Mouse (Mus musculus): Measurements from ENCODE around the gene Kif26b. TPM values are rescaled to one million over a fixed set of nuclear protein-coding genes. Genes with fewer than 3 reads are reported as not detected.

Gene Kif26b
- polyA plus RNA-seq, 1 experiment from 2014 or later, result 0.07 TPM

- DNase-seq (ENCODE audit: low spot score), result peak; percentile 68
These were observed 1.6 kb downstream of the Kif26b start for GRCm38 (mm10) chr1:178530301-178531078.

- no peak for DNase-seq (ENCODE audit: low spot score)
These were observed 11.3 kb downstream of the Kif26b start for GRCm38 (mm10) chr1:178540247-178540646.

GRCm38 (mm10) chr1:178542415-178542814, 13.5 kb downstream of the Kif26b start:
- DNase-seq (ENCODE audit: low spot score), result no peak

DNA sequence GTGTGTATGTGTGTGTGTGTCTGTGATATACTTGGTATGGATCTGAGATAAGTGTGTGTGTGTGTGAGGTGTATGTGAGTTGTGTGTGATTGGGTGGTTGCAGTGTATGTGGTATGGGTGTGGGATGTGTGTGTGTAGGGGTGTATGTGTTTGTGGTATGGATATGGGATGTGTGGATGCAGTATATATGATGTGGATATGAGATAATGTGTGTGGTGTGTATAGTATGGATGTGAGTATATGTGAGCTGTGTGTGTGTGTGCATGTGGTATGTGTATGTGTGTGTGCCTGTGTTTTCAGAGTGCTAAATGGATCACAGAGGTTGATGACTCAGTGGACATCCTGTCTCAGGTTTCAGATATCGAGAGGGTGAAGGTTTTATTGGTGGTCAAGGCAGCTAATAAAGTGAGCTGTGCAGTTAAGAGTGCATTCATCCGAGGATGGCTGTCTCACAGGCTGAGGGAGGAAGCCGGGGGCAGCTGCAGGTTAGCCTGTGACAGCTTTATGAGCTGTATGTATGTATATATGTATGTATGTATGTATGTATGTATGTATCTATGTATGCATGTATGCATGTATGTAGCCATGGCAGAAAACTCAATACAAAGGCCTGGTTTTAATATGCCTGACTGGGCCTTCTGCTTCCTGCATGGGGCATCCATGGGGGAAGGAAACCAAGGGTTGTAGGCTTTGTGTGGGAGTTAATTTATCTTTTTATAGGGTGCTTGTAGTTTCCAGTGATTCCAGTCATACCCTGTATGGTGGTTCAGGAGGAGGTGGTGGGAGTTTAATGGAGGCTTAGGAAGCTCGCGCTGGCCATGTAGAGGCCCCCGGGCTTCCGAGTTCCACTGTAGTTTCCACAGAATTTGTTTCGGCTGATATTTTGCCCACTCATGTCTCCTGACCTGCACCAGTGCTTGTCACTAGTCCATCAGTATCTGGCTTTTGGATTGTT, 14.3 kb downstream of the Kif26b start:
- no peak for DNase-seq (ENCODE audit: low spot score)

- peak; percentile 27 for DNase-seq (ENCODE audit: low spot score)
These were observed 15.7 kb downstream of the Kif26b start for GRCm38 (mm10) chr1:178544585-178544984.

DNA sequence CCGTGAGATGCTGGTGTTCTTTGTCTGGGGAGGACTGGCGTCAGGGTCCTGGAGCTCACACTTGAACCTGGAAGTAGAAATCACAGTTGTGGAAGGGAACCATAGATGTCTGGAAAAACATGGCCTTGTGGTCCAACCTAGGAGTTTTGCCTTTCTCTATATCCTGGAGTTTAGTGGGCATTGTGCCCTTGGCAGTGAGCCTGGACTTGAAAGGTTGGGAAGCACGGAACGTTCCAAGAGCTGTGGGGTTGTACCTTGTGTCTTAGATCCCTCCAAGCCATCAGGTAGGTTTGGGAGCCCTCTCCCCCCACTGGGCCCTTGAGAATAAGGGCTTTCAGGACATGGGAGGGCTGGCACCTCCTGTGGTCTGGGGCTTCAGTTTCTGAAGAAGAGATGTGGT, 20.7 kb downstream of the Kif26b start:
- no peak for DNase-seq (ENCODE audit: low spot score)

DNA sequence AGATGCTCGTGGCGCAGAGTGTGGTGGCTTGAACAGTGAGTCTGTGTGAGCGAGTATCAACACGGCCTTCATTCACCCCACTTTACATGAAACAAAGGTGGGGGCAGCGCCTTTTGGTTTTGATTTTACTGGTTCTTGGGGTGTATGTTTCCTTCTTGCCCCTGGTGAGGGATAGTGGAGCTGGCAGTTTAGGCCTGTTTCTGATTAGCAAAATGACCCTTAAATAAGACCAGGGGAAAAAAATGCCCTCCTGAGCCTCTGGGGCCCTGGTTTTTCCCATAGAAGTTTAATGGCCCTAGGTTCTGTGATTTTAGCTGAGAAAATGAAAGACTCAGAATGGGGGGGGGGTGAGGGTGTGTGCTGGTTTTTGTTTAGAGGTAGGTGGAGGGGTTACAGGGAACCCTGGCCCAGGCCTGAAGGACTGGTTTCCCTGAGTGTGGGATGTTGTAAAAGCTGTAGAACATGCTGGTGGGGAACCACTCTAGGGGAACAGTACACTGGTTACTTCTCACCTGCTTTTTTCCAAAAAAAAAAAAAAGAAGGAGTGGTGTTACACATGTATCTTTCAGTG, 21.6 kb downstream of the Kif26b start:
- DNase-seq (ENCODE audit: low spot score), result no peak

DNA sequence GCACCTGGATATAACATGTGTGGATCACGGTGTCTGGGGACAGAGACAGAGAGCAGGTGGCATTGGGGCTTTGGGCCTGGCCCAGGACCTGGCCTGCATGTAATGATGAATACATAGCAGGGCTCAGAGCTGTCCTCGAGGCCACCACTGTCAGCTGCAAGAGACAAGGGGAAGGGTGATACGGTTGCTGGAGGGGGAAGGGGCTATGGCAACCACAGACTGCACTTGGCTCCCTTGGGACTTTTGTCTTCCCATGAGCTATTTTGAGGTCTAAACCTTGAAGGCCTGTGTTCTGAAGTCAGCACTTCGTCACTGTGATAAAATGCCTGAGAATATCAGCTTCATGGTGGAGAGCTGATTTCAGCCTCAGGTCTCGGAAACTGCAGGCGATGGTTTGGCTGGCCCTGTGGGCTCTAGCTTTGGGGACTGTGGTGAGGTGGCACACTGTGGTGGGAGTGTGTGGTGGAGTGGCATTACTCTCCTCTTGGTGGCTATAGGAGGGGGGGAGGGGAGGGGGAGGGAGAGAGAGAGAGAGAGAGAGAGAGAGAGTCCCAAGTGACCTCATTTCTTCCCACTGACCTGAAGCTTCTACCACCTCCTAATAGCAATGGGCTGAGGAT, 23.5 kb downstream of the Kif26b start:
- DNase-seq (ENCODE audit: low spot score), result no peak

DNA sequence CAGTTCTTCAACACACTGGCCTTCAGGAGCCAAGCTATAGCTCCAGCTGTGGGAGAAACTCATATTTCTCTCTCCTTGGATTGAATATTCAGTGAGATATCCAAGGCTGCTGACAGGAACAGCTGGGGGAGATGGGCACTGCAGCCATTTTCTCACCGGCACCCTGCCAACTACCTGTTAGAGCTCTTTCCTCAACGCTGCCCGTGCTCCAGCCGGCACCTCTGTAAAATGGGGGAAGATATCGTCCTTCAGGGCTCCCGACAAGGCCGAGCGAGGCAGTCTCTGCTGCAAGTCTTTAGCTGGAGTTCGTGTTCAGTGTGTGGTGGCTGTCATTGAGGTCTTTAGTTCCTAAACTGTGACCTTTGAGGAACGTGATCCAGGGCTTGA, 24.0 kb downstream of the Kif26b start:
- DNase-seq (ENCODE audit: low spot score), result no peak

DNA sequence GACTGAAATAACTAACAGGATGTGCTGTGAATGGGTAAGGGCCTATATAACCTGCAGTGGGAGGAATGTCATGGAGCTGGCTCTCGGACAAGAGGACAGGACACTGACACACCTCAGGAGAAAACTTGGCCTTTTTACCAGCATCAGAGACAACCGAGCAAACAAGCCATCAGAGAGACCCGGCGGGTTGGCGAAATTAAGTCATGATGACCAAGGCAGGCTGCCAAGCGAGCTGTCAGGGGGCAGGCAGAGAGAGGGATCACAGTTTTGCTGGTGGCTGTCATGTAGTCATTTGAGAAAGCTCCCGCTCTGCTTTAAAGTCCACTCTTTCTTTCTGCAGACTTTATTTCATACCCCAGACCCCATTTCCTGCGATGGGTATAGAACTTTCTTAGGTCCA, 27.3 kb downstream of the Kif26b start:
- DNase-seq (ENCODE audit: low spot score), result no peak

- no peak for DNase-seq (ENCODE audit: low spot score)
These were observed 31.1 kb downstream of the Kif26b start for GRCm38 (mm10) chr1:178560043-178560442.

DNA sequence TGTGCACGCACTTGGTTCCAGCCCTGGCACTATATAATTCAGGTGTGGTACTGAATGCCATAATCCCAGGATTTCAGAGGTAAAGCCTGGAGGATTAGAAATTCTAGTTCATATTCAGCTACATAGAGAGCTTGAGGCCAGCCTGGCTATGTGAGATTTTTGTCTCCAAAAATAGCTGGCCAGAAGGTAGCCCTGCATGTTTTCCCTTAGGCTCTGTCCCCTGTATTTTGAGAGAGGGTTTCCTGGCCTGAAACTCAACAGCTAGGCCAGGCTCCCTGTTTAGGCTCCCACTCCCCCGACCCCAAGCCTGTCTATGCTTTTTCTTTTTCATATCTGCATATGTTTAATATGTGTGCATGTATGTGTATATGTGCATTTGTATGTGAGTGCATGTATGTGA, 34.9 kb downstream of the Kif26b start:
- DNase-seq (ENCODE audit: low spot score), result no peak

- DNase-seq (ENCODE audit: low spot score), result no peak
These were observed 35.9 kb downstream of the Kif26b start for GRCm38 (mm10) chr1:178564800-178565199.

DNA sequence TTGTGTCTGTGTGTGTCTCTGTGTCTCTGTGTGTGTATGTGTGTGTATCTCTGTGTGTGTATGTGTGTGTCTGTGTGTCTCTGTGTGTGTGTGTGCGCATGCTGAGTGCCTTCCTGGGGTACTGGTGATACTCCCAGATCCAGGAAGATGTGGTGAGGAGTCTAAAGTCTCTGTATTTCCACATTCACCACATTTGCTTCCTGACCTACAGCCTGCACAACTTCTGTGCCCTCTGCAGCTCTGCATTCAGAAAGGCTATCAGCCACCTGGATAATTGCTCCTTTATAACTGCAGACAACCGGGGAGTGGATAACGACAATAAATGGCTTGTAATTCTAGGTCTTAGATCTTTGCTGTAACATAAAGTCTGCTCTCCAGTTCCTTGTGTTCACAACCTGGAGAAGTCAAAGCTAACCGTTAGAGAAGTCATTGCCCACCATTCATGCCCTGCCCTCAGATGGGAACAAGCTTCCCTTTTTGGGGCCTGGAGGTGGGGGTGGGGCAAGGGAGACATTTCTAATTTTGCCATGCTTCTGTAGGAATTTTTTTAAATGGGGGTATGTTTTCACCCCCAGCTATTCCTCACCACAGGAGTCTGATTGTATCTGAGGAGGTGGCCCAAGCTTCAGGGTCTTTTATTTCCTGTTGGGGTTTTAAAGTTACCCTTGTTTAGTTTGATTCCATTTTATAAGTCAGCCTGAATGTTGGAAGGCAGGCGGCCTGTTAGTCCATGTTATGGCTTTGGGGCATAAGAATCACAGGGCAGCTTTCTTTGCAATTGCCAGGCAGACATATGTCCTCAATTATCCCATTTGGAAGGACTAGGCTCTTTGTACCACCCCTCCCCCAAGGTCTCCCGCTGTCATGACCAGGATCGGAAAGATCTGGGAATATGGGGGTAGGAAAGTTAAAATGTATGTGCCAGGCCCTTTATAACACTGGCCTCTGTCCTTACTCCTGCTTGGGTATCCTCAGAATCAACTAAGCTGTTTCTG, 39.9 kb downstream of the Kif26b start:
- DNase-seq (ENCODE audit: low spot score), result no peak

DNA sequence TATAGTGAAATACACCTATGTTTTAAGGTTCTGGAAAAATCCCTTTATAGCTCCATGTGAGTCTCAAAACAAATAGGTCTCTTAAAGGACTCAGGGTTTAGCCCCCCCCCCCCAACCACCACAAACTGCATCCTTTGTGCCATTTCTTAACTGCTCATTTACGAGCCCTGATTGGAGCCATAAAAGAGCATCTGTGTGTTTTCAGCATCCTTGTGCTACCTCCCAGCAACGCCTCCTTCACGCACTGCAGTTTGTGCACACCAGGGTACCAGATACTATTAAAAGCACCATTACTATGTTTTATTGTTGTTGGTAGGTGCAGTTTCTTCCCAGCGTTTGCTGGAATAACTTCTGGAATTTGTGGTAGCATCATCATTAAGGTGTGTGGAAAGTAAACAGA, 42.1 kb downstream of the Kif26b start:
- no peak for DNase-seq (ENCODE audit: low spot score)

GRCm38 (mm10) chr1:178571885-178572444, 43.0 kb downstream of the Kif26b start:
- no peak for DNase-seq (ENCODE audit: low spot score)

- DNase-seq (ENCODE audit: low spot score), result no peak
These were observed 44.6 kb downstream of the Kif26b start for GRCm38 (mm10) chr1:178573406-178574032.

DNA sequence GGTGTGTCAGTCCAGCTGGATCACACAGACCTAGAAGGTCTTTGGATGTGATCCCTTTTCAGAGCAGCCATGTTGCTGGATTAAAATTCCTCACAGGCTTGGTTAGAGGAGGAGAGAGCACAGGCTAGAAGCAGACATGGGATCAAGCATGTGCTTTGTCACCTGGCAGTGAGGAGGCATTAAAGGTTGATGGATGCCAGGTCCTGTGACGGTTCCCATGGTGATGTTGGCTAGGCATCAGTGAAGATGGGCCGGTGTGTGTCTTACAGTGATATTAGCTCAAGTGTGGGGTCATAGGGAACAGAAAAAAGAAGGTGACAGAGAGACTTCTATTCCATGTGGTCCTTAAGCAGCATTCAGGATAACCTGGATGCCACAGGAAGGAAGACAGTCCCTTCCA, 46.8 kb downstream of the Kif26b start:
- DNase-seq (ENCODE audit: low spot score), result no peak

DNA sequence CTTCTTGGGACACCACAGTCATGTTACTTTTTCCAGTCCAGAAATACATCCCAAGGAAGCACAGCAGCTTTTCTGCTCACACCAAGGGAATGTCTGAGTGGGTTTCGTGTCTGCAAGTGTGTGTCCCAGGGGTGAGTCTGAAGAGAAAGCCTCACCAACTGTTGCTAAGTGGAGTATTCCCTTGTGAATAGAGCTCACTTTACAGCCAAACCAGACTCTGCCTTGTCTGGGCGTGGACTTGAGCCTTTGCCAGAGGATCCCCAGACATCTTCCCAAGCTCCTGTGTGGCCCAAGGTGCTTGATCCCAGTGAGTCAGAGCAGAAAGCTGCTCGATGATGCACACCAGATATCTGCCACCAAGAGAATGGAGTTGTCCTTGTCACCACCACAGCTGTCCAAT, 48.0 kb downstream of the Kif26b start:
- no peak for DNase-seq (ENCODE audit: low spot score)
